Mouse (Mus musculus) left cerebral cortex, postnatal 10 days (tissue): ENCODE results near the gene Dlg2. TPM values are rescaled to one million over a fixed set of nuclear protein-coding genes. Genes with fewer than 3 reads are reported as not detected.

Source experiments
- DNase-seq, 2 experiments: peaks; one replicate each; pipeline ENCODE4 v3.0.0; 2021 to 2022; ENCODE audit warnings: low spot score in 2 of 2, mixed read lengths in 1 of 2; ENCODE audit errors: extremely low spot score in 1 of 2
- intact Hi-C: fragments of 180-260 bp; cut with DNase I; formaldehyde crosslinking; loops from one replicate; pipeline ENCODE4 v1.15.1; 2025
- total RNA-seq, 2 experiments: library from RNA; stranded (reverse); gene quantifications; 2 replicates each; pipeline ENCODE4 v1.2.3; 2021

Gene Dlg2
- total RNA-seq, 2 experiments from 2014 or later = 426 to 445 TPM

DNA sequence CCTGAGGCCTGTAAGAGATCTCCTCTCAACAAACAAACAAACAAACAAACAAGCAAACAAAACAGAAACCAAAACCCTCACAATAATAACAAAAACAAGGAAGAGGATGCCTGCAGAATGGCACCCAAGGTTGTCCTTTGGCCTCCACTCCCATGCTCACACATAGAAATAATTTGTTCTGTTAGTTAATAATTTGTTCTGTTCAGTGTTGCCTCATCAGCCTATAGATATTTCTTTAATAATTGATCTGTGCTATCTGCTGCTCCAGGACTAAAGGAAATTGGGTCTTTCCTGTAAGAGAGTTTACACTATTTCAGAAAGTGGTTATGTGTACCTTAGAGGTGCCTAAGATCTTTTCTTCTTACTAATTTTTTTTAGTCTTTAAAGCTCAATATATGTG, 1741.7 kb downstream of the Dlg2 start:
- DNase-seq = no peak
- intact Hi-C loops = no loop called here

DNA sequence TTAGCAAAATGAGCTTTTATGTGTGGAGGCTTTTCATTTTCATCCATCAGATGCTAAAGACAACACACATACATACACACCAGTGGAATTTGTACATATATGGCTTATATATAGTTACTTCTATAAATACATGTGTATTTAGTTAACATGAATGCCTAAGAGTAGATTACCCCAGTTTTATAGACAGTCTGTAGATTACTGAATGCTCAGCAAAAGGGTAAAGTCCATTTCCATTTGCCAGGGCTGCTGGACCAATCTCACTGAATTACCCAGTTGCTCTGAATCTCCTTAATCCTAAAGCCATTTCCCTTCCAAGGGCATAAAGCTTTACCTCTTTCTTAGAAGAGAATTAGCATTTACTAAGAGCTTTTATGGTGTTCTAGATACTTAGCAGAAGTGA, 1744.1 kb downstream of the Dlg2 start:
- DNase-seq = no peak
- intact Hi-C loops = no loop called here

DNA sequence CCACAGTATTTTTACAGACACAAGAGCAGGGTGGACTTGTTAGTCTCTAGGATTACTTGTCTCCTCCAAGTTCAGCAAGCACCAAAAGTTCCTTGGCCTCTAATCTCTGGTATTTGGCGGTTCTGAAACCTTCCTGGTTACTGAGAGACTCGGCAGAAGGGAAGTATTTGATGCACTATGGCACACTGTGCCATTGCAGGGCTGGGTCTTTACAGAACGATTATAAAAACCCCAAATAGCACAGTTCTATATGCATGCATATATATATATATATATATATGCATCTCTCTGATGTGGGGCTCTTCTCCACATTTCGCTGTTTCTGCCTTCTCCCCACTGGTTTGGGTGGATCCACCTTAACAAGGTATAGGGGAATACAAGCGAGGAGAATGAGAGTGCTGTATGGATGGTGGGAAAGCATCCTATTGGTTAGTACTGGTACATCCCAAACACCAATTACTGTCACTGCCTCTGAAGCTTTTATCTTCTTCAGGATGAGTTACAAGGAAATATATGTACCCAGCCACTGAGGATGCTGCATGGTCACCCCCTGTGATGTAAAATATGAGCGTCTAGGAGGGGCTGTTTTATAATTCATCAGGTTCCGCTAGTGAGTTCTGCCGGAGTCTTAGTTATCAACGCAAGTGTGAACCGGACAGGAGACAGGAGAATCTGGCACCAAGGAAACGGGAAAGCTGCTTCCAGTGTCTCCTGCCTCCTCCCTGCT, 1758.2 kb downstream of the Dlg2 start:
- intact Hi-C loops = no loop called here
- DNase-seq = peak in 1 of 2 experiments; percentile 18

DNA sequence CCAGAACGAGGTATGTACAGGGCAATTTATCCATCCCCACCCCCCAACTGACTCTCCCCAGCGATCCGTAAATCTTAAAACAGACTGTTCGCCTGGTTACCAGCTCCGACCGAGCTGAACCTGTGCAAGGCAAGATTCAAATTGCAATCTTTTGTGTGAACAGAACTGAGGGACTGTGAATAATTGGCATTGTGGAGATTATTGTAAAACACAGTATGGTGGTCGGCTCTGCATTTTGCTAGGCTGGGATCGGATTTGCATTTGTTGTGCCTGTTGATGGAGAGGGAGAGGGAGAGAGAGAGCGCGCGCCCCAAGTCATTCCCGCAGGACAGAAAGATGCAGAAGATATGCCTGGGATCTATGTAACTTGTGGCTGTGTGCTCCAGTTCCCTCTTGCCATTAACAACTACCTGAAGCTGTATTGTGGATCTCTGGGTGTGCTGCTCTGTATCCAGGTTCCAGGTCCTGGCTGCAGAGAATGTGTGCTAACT, 1759.1 kb downstream of the Dlg2 start:
- DNase-seq = no peak
- intact Hi-C loops = no loop called here

DNA sequence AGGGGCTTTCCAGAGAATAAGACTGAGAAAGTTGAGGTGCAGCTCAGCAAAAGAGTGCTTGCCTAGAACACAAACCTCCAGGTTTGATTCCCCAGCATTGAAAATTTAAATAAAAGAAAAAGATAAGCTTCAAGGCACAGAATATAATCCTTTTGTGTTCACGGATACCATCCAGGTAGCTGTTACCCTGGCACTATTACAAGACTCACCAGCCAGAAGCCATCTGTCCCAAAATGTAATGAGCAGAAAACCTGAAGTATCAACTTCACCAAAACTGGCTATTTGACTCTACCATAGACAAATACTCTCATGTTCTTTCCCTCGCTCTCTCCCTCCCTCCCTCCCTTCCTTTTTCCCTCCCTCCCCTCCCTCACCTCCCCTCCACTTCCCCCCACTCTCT, 1764.4 kb downstream of the Dlg2 start:
- DNase-seq = no peak
- intact Hi-C loops = no loop called here

DNA sequence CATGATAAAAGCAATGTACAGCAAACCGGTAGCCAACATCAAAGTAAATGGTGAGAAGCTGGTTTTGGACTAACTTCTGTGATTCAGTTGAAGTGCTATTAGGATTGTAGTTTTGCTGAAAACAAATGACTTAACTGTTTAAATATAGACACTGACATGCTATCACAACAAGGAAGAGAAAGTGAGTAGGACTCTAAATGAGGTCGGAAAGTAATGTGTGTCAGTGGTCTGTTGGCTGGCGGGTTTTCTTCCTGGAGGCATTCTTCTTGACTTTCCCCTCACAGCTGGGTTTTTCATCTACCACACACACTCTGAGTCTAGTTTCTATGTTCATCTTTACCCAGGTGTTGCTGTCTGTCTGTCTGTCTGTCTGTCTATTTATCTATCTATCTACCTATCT, 1771.1 kb downstream of the Dlg2 start:
- no peak for DNase-seq
- intact Hi-C loops = no loop called here

DNA sequence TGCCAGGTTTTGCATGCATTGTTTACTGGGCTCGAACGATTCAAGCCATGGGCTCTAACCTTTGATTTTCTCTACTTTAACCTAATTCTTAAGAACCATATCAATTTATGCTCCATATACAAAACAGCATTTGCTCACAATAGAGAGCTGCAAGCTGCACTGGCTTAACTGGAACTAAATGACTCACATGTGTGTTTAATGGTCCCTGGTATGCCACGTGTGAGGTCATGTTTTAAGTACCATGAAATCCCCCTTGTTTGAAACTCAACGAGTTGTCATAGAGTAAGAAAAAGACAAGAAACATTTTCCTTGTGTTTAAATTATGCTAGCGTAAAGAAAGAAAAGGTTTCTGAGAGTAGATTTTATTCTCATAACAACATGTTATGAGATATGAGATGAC, 1772.1 kb downstream of the Dlg2 start:
- no peak for DNase-seq
- intact Hi-C loops = no loop called here

DNA sequence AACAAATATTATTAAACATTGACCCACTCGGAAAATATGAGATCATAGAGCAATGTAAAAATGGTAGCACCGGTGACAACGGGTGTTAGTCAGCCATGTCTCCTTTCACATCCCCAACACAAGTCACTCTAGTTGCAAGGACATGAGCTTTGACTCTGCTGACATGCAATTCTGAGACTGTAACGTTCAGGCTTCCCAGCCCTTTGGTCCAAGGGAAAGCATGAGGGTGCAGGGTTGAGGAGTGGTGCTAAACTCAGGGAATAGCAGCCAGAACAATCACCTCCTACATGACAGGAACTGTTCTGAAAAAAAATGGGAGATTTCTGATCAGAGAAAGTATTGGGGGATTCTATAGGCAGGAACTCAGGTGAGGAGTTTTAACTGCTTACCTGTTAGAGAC, 1781.7 kb downstream of the Dlg2 start:
- no peak for DNase-seq
- intact Hi-C loops = no loop called here

DNA sequence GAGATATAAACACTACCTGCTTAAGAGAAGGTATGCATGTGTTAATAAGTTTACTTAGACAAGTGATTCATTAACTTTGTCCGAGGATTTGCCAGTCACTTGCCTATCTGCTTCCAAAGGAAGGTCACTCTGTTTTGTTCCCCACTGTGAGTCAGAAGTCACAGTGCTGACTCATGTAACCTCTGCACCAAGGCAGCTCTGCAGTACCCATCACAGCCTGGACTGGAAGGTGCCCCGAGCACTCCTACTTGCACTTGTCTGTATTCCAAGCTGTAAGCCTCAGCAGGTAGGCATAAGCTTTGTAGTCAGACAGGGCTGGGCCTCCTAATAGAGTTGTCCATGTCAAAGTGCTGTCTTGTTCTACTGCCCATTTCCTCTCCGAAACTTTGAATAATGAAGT, 1782.2 kb downstream of the Dlg2 start:
- no peak for DNase-seq
- intact Hi-C loops = no loop called here

DNA sequence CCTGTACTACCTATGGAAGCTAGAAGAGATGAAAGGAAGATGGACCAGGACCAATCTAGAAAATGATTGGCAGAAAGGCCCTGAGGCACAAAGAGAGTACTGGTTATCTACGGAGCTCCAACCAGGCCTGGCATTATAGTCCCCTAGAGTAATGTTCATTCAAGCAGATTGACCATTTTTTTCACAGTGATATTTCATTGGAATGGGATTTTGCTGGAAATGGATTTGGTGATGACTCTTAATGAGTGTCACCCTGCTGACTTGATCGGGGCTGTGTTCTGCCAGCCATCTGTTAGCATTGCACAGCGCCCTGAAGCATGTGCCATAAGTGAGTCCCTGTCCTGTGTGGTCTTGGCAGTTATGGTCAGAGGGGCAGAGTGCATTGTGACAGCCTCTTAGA, 1787.9 kb downstream of the Dlg2 start:
- DNase-seq = no peak
- intact Hi-C loops = no loop called here

DNA sequence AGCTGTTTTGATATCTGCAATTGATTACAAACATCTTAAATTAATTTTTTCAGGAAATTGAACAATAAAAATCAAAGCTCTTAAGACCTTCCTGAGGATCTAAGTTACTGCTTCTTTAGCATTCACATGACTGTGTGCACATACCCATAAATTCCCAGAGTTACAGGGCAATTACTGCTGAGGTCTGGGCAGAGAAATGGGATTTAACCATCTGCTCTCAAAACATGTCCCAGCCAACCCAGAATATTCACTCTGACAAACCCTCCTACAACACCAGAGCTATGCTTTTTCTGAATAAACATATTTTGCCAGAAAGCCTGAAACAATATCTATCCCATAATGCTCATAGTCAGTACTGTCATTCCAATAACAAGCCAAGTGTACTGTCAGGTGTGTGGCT, 1788.5 kb downstream of the Dlg2 start:
- intact Hi-C loops = no loop called here
- no peak for DNase-seq

DNA sequence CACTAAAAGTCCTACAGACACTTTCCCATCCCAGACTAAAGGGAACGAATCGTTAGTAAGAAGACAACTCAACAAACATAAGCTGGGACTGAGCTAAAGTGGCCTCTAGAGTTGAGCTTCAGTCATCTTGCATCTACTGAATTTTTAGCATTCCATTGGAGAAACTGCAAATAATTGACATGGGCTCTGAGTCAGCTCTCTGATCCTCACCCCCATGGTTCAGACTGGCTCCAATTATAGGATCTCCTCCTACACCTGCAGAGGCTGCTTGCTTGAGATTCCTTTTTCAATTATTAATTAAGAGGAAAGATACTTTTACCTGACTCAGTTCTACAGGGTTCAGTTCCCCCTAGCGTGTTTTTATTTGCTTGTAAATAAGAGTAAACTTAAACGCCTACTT, 1798.9 kb downstream of the Dlg2 start:
- intact Hi-C loops = no loop called here
- DNase-seq = no peak

DNA sequence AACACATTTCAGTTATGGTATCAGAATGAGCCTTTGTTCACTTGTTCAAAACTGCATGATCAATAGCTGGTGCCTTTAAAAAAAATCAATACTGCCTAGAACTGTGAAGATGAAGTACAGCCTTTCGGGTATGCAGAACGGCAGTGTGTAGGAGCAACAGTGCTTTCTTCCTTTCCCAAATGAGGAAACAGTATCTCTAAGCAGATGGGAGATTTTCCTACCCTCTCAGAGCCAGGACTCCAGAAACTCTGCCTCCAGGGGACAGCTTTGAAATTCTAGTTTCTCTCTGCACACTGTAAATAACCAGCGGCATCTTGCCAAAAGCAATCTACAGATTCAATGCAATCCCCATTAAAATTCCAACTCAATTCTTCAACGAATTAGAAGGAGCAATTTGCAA, 1801.2 kb downstream of the Dlg2 start:
- intact Hi-C loops = no loop called here
- DNase-seq = peak in 1 of 2 experiments; percentile 48

DNA sequence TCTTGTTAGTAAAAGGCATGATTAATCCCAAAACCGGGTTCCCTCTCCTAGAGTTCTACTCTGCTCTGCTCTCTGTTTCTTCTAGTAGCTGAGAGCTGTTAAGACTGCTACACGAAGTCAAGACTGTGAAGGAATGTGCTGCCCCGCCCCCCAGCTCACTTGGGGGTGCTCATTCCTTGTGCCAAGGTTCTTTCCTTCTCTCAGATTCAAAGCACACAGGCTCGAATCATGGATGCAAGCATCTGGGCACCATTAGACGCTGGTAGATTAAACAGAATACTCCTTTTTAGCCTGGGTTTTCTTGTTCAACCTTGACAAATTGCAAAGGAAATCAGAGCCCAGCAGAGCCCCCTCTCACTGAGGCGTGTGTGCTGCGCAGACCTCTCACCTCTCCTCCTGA, 1804.5 kb downstream of the Dlg2 start:
- DNase-seq = peak in 1 of 2 experiments; percentile 58
- intact Hi-C loops = no loop called here

DNA sequence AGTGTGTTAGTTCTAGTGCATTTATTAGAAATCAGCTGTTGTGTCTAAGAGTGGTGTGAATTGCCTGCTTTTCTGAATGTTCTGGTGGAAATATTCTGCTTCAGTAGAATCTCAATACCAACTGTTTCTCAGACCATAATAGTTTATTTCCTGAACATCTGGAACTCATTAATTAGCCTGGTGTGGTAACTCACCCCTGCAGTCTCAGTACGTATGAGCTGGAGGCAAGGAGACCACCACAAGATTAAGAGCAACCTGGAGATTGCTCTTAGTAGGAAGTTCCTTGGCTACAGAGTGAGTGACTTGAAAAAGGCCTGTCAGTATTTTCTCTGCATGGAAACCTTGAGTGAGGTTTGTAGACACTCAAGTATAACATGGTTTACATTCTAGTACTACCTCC, 1810.6 kb downstream of the Dlg2 start:
- intact Hi-C loops = no loop called here
- no peak for DNase-seq

DNA sequence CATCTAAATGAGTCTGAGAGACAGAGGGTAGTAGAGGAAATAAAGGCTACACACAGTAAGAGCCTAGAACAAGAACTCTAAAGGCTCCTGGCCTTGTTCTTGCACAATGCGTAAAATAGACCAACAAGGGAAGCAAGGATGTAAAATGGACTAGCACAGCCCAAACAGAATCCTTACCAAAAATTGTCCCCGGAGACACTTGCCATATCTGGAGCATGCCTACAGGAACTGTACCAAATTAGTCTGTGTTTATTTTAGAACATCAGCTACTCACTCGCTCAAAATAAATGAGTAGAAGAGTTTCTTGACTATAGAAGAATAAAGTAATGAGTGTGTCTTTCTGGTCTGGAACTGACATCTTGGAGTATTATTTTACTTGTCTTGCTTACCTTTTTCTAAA, 1812.3 kb downstream of the Dlg2 start:
- no peak for DNase-seq
- intact Hi-C loops = no loop called here

DNA sequence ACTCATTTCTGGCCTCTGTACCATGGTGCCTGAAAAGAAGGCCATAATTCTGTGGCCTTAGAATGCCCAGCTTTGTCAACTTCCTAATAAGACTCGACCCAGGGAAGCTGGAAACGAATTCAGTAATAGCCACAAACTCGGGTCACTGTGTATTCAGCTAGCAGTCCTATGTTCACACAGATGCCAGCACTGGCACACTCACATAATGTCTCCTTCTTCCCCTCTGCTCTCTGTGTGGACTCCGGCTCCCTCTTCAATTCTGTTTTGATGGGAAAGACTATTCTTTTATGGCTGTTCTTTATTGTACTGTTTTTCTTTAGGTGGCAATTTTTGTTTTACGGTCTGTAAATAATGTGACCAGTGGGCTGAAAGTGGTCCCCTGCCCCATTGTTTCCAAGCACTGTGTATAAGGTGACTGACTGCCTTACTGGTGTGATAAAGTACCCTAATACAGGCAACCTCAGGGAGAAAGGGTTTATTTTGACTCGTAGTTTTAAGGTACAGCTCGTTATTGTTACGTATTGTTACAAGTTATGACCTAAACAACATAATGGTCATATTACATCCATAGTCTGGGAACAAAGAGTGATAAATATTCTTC, 1816.5 kb downstream of the Dlg2 start:
- intact Hi-C loops = no loop called here
- DNase-seq = no peak

DNA sequence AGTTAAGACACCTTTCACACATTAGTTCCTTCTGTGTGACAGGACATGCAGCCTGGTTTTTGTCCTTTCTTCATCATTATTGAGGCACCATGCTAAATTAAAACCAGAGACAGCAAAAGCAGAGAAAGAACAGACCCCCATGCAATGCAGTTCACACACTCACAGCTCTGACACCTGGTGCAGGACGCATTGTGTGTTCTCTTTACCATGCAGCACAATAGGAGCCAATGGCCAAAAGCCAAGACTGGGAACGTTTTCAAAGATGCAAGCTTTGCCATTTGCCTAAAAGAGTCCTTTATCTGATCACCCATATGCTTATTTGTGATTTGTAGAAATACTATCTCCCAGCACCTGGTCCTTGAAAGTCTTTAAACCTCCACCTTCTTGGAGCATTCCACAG, 1824.6 kb downstream of the Dlg2 start:
- intact Hi-C loops = no loop called here
- no peak for DNase-seq

DNA sequence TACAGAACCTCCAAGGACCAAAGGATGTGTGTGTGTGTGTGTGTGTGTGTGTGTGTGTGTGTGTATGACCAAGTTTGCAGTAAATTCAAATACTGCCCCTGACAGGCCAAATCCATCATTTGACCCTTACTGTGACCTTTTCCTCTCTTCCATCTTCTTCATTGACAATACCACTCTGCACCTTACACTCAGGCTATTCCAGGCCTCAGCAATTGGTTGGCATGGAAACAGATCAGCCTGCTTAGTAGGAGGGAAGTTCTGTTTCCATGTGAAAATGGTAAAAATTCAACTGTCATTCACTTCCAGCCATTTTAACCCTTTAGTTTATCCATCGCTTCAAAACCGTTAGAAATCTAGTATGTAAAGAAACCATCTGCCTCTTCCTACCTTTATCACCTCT, 1831.2 kb downstream of the Dlg2 start:
- no peak for DNase-seq
- intact Hi-C loops = no loop called here

DNA sequence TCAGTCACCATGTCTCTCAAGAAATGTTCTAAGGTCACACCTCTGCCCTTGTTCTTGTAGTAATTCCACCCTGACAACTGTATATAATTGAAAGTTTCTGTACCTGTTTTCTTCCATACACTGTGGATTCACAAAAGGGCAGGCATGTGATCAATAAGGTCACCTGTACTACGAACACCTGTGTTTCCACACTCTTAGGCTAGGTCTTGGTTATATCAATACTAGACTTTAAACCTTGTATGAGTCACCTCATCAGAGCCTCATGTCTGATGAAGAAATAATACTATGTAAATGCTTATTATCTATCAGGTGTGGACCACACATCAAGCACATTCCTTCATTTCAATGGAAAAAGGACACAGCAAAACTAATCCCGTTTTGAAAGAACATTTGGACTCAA, 1831.7 kb downstream of the Dlg2 start:
- no peak for DNase-seq
- intact Hi-C loops = no loop called here

DNA sequence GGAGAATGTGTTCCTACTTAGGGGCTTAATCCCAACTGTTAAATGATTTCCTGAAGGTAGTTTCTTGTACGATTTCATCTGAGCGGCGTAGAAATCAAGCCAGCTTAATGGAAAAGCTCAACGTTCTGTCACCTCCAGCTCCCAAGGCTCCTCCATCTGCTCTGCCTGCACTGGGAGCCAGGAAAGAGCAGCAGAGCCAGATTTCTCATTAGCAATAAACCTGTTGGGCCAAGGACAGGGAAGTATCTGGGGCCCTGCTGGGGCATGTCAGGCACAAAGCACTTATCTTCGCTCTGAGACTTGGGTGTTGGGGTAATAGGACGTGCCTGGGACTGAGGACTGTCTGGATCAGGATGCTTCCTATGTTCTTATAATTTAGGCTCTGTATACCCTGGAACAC, 1839.9 kb downstream of the Dlg2 start:
- no peak for DNase-seq
- intact Hi-C loops = no loop called here
